Mouse (Mus musculus) ES-Bruce4 (cell line): ENCODE measurements at regions not wholly inside any gene's neighbourhood (a gene's known extent, or its start where the extent isn't known, plus 50 kb on each side); places are given as distances from the start of the nearest gene placed in this dataset.

Experiments
- H3K27ac ChIP-seq: 2 replicates; pipeline ENCODE4 v1.5.1; 2012; ENCODE audit warnings: low read length, inconsistent platforms; ENCODE audit not compliant: insufficient read depth
- H3K27me3 ChIP-seq: 2 replicates; pipeline ENCODE4 v1.6.1; 2012; ENCODE audit warnings: mild to moderate bottlenecking, low read length, inconsistent platforms; ENCODE audit not compliant: control insufficient read depth, poor library complexity, insufficient read depth, severe bottlenecking
- H3K36me3 ChIP-seq: 2 replicates; pipeline ENCODE4 v1.6.1; 2012; ENCODE audit warnings: inconsistent platforms, mild to moderate bottlenecking, low read length, moderate library complexity; ENCODE audit not compliant: control insufficient read depth, poor library complexity, insufficient read depth, severe bottlenecking
- H3K4me1 ChIP-seq: one replicate; pipeline ENCODE4 v1.8.1; 2011; ENCODE audit warnings: low read length; ENCODE audit not compliant: control insufficient read depth, insufficient read depth
- H3K4me3 ChIP-seq: 2 replicates; pipeline ENCODE4 v1.5.1; 2011; ENCODE audit warnings: low read depth, mild to moderate bottlenecking, low read length
- H3K9ac ChIP-seq: 2 replicates; pipeline ENCODE4 v1.6.1; 2012; ENCODE audit warnings: low read depth, mild to moderate bottlenecking, inconsistent platforms; ENCODE audit not compliant: poor library complexity, severe bottlenecking
- H3K9me3 ChIP-seq: replicated peaks from 2 replicates; pipeline ENCODE4 v1.6.1; 2012; ENCODE audit warnings: mild to moderate bottlenecking, low read length, inconsistent platforms; ENCODE audit not compliant: control insufficient read depth, poor library complexity, insufficient read depth, severe bottlenecking
- CTCF ChIP-seq: IDR thresholded peaks from one replicate; pipeline ENCODE4 v1.8.1; 2011; ENCODE audit warnings: low read depth, low read length
- EP300 ChIP-seq: IDR thresholded peaks from 2 replicates; pipeline ENCODE4 v1.6.1; 2011; ENCODE audit warnings: low read depth, low read length; ENCODE audit not compliant: insufficient read depth
- POLR2A ChIP-seq: IDR thresholded peaks from one replicate; pipeline ENCODE4 v1.8.1; 2011; ENCODE audit warnings: low read length; ENCODE audit not compliant: insufficient read depth

GRCm38 (mm10) chr13:81930266-81930665, 147.4 kb downstream of the Cetn3 start:
- Histone ChIP-seq H3K27ac (no peak overlapping the region), H3K4me1 (no peaks in the 10 kb centered on the region), H3K9me3 (no peaks in the 10 kb centered on the region), H3K4me3 (no peak overlapping the region), H3K36me3 (no peaks in the 10 kb centered on the region), H3K9ac (no peak overlapping the region), H3K27me3 (no peaks in the 10 kb centered on the region)
- TF ChIP-seq CTCF (no peak), EP300 (no peak), POLR2A (no peak)

- no peak overlapping the region for H3K9ac ChIP-seq
- TF ChIP-seq EP300 (no peak), CTCF (no peak), POLR2A (no peak)
Measured at GRCm38 (mm10) chr13:81931199-81931598, 148.3 kb downstream of the Cetn3 start.

GRCm38 (mm10) chr13:81937061-81937460, 154.2 kb downstream of the Cetn3 start:
- no peaks in the 10 kb centered on the region for H3K36me3 ChIP-seq
- H3K9me3 ChIP-seq = no peaks in the 10 kb centered on the region
- no peak overlapping the region for H3K27ac ChIP-seq
- no peaks in the 10 kb centered on the region for H3K27me3 ChIP-seq
- no peak overlapping the region for H3K4me3 ChIP-seq
- TF ChIP-seq CTCF (no peak), EP300 (no peak), POLR2A (no peak)
- H3K9ac ChIP-seq = no peak overlapping the region
- no peaks in the 10 kb centered on the region for H3K4me1 ChIP-seq

More at GRCm38 (mm10) chr13:81931199-81931598, 148.3 kb downstream of the Cetn3 start:
- no peaks in the 10 kb centered on the region for H3K36me3 ChIP-seq
- no peak overlapping the region for H3K27ac ChIP-seq
- H3K27me3 ChIP-seq = no peaks in the 10 kb centered on the region
- H3K9me3 ChIP-seq = no peaks in the 10 kb centered on the region
- no peaks in the 10 kb centered on the region for H3K4me1 ChIP-seq
- no peak overlapping the region for H3K4me3 ChIP-seq

- H3K27me3 ChIP-seq = no peaks in the 10 kb centered on the region
- H3K9ac ChIP-seq = no peak overlapping the region
- no peaks in the 10 kb centered on the region for H3K36me3 ChIP-seq
- H3K4me1 ChIP-seq = no peaks in the 10 kb centered on the region
- H3K27ac ChIP-seq = no peak overlapping the region
- H3K9me3 ChIP-seq = no peaks in the 10 kb centered on the region
- TF ChIP-seq EP300 (no peak), CTCF (peak; percentile 75)
- no peak overlapping the region for H3K4me3 ChIP-seq
Measured at GRCm38 (mm10) chr13:81944047-81944446, 161.2 kb downstream of the Cetn3 start.

- Histone ChIP-seq H3K27me3 (no peaks in the 10 kb centered on the region), H3K9me3 (no peaks in the 10 kb centered on the region), H3K4me3 (no peak overlapping the region), H3K36me3 (no peaks in the 10 kb centered on the region), H3K4me1 (no peaks in the 10 kb centered on the region), H3K9ac (no peak overlapping the region), H3K27ac (no peak overlapping the region)
- TF ChIP-seq CTCF (no peak), EP300 (no peak), POLR2A (no peak)
Measured at GRCm38 (mm10) chr13:81944469-81944868, 161.6 kb downstream of the Cetn3 start.

GRCm38 (mm10) chr13:81945741-81946140, 162.9 kb downstream of the Cetn3 start:
- H3K27ac ChIP-seq = no peak overlapping the region
- no peaks in the 10 kb centered on the region for H3K36me3 ChIP-seq
- H3K4me3 ChIP-seq = no peak overlapping the region
- H3K27me3 ChIP-seq = no peaks in the 10 kb centered on the region
- H3K4me1 ChIP-seq = no peaks in the 10 kb centered on the region
- H3K9ac ChIP-seq = no peak overlapping the region
- no peak for TF ChIP-seq EP300
- TF ChIP-seq CTCF = no peak
- no peaks in the 10 kb centered on the region for H3K9me3 ChIP-seq

- no peaks in the 10 kb centered on the region for H3K27me3 ChIP-seq
- H3K27ac ChIP-seq = no peak overlapping the region
- no peak overlapping the region for H3K9ac ChIP-seq
- H3K4me3 ChIP-seq = no peak overlapping the region
- no peaks in the 10 kb centered on the region for H3K36me3 ChIP-seq
- TF ChIP-seq POLR2A (no peak), EP300 (no peak), CTCF (no peak)
- no peaks in the 10 kb centered on the region for H3K4me1 ChIP-seq
- no peaks in the 10 kb centered on the region for H3K9me3 ChIP-seq
Measured at GRCm38 (mm10) chr13:81965431-81965830, 182.6 kb downstream of the Cetn3 start.
